Mouse (Mus musculus) intestine, embryonic 16.5 days (tissue): ENCODE measurements at regions not wholly inside any gene's neighbourhood (a gene's known extent, or its start where the extent isn't known, plus 50 kb on each side); places are given as distances from the start of the nearest gene placed in this dataset.
A peak's percentile ranks its signal among the peaks of the same experiment; 100 is the strongest.

Source experiments
- ATAC-seq: fragments of 200-750 bp; cut with Nextera tagmentation; 2 replicates; pipeline ENCODE4 v1.8.0; 2017; ENCODE audit warnings: moderate TSS enrichment, moderate library complexity
- H3K27ac ChIP-seq: fragments of 300-500 bp; sonication (generic); 2 replicates; pipeline ENCODE4 v1.5.1; 2014; ENCODE audit warnings: mild to moderate bottlenecking, low read length
- H3K27me3 ChIP-seq: fragments of 300-500 bp; sonication (generic); replicated peaks from 2 replicates; pipeline ENCODE4 v1.6.1; 2014; ENCODE audit warnings: low read length, control low read depth, mixed read lengths; ENCODE audit not compliant: control insufficient read depth, insufficient read depth
- H3K36me3 ChIP-seq: fragments of 300-500 bp; sonication (generic); 2 replicates; pipeline ENCODE4 v1.6.1; 2014; ENCODE audit warnings: low read length, control low read depth; ENCODE audit not compliant: control insufficient read depth, insufficient read depth
- H3K4me1 ChIP-seq: fragments of 300-500 bp; sonication (generic); 2 replicates; pipeline ENCODE4 v1.6.1; 2014; ENCODE audit warnings: low read length, control low read depth, mixed read lengths; ENCODE audit not compliant: control insufficient read depth, insufficient read depth
- H3K4me2 ChIP-seq: fragments of 300-500 bp; sonication (generic); 2 replicates; pipeline ENCODE4 v1.6.1; 2014; ENCODE audit warnings: low read depth, low read length, control low read depth
- H3K4me3 ChIP-seq: fragments of 300-500 bp; sonication (generic); 2 replicates; pipeline ENCODE4 v1.5.1; 2014; ENCODE audit warnings: mild to moderate bottlenecking, low read length
- H3K9ac ChIP-seq: fragments of 300-500 bp; sonication (generic); 2 replicates; pipeline ENCODE4 v1.6.1; 2014; ENCODE audit warnings: low read depth, low read length
- H3K9me3 ChIP-seq: fragments of 300-500 bp; sonication (generic); 2 replicates; pipeline ENCODE4 v1.6.1; 2016; ENCODE audit warnings: low read length, control low read depth; ENCODE audit not compliant: control insufficient read depth
- WGBS: fragments of 180-500 bp; shearing (Covaris S2); extraction: QIAGEN DNeasy Blood & Tissue Kit; methylation state at CpG from one replicate; pipeline ENCODE4 v1.1.7; 2014; 5-methylcytosine and 5-hydroxymethylcytosine counted together

- Histone ChIP-seq H3K27ac (no peak overlapping the region), H3K9me3 (no peaks in the 10 kb centered on the region; the same call in 1 of the 2 replicates), H3K9ac (no peak overlapping the region), H3K36me3 (no peaks in the 10 kb centered on the region), H3K27me3 (no peaks in the 10 kb centered on the region), H3K4me3 (no peak overlapping the region), H3K4me2 (no peak overlapping the region), H3K4me1 (no peaks in the 10 kb centered on the region)
- 68% methylated on average over 2 of the region's 2 CpGs for WGBS
- ATAC-seq: no peak
These were observed 97.7 kb upstream of the Kazn start for GRCm38 (mm10) chr4:142336943-142337342.

GRCm38 (mm10) chr4:142334084-142334483 is 94.9 kb upstream of the Kazn start:
- Histone ChIP-seq H3K36me3 (no peaks in the 10 kb centered on the region), H3K4me3 (no peak overlapping the region), H3K27ac (no peak overlapping the region), H3K9ac (no peak overlapping the region), H3K4me1 (no peaks in the 10 kb centered on the region), H3K27me3 (no peaks in the 10 kb centered on the region), H3K9me3 (no peaks in the 10 kb centered on the region; the same call in 1 of the 2 replicates), H3K4me2 (no peak overlapping the region)
- WGBS: 75% methylated on average over 7 of the region's 7 CpGs
- no peak for ATAC-seq

GRCm38 (mm10) chr4:142330599-142330998 is 91.4 kb upstream of the Kazn start:
- Histone ChIP-seq H3K4me3 (no peak overlapping the region), H3K27ac (no peak overlapping the region), H3K9me3 (peaks cover 4% of the 10 kb centered on the region; the same call in 1 of the 2 replicates), H3K4me2 (no peak overlapping the region), H3K4me1 (0 out of 2 replicates have a peak, but pooled peaks cover 4% of the 10 kb centered on the region), H3K27me3 (no peaks in the 10 kb centered on the region), H3K9ac (no peak overlapping the region), H3K36me3 (no peaks in the 10 kb centered on the region)
- 86% methylated on average over 3 of the region's 3 CpGs for WGBS
- no peak for ATAC-seq

- no peak for ATAC-seq
- Histone ChIP-seq H3K4me3 (no peak overlapping the region), H3K9ac (no peak overlapping the region), H3K27ac (no peak overlapping the region), H3K9me3 (peaks cover 4% of the 10 kb centered on the region; the same call in 1 of the 2 replicates), H3K27me3 (no peaks in the 10 kb centered on the region), H3K4me1 (0 out of 2 replicates have a peak, but pooled peaks cover 4% of the 10 kb centered on the region), H3K36me3 (no peaks in the 10 kb centered on the region), H3K4me2 (no peak overlapping the region)
- 93% methylated on average over 2 of the region's 2 CpGs for WGBS
These were observed 90.4 kb upstream of the Kazn start for GRCm38 (mm10) chr4:142329600-142329999.

GRCm38 (mm10) chr4:142326511-142326910 is 87.3 kb upstream of the Kazn start:
- no peak overlapping the region for H3K4me2 ChIP-seq
- H3K9me3 ChIP-seq: peaks cover 4% of the 10 kb centered on the region; the same call in 1 of the 2 replicates
- H3K4me3 ChIP-seq: no peak overlapping the region
- ATAC-seq: no peak
- WGBS: 69% methylated on average over 5 of the region's 5 CpGs
- no peak overlapping the region for H3K9ac ChIP-seq
- H3K4me1 ChIP-seq: peaks cover 5% of the 10 kb centered on the region; the same call in 1 of the 2 replicates
- H3K27me3 ChIP-seq: no peaks in the 10 kb centered on the region
- H3K27ac ChIP-seq: no peak overlapping the region; the same call in 1 of the 2 replicates
- no peaks in the 10 kb centered on the region for H3K36me3 ChIP-seq

GRCm38 (mm10) chr4:142321209-142321863 is 82.1 kb upstream of the Kazn start:
- WGBS: 44% methylated on average over 14 of the region's 14 CpGs
- no peaks in the 10 kb centered on the region for H3K9me3 ChIP-seq
- peak overlapping the region; percentile 21; the same call in 1 of the 2 replicates for H3K27ac ChIP-seq
- H3K4me1 ChIP-seq: peaks cover 3% of the 10 kb centered on the region; the same call in 1 of the 2 replicates
- no peaks in the 10 kb centered on the region for H3K27me3 ChIP-seq
- no peak overlapping the region for H3K9ac ChIP-seq
- H3K4me3 ChIP-seq: no peak overlapping the region
- no peaks in the 10 kb centered on the region for H3K36me3 ChIP-seq
- peak; percentile 59; the same call in 1 of the 2 replicates for ATAC-seq
- H3K4me2 ChIP-seq: no peak overlapping the region

GRCm38 (mm10) chr4:142310282-142310681 is 71.1 kb upstream of the Kazn start:
- Histone ChIP-seq H3K9ac (no peak overlapping the region), H3K4me1 (peaks cover 6% of the 10 kb centered on the region; the same call in 1 of the 2 replicates), H3K4me2 (no peak overlapping the region), H3K9me3 (no peaks in the 10 kb centered on the region), H3K4me3 (no peak overlapping the region), H3K27ac (no peak overlapping the region), H3K36me3 (0 out of 2 replicates have a peak, but pooled peaks cover 4% of the 10 kb centered on the region), H3K27me3 (no peaks in the 10 kb centered on the region)
- ATAC-seq: no peak
- WGBS: 91% methylated on average over 6 of the region's 6 CpGs

GRCm38 (mm10) chr4:142308271-142308670 is 69.1 kb upstream of the Kazn start:
- Histone ChIP-seq H3K9me3 (no peaks in the 10 kb centered on the region), H3K36me3 (0 out of 2 replicates have a peak, but pooled peaks cover 4% of the 10 kb centered on the region), H3K4me3 (no peak overlapping the region), H3K27me3 (no peaks in the 10 kb centered on the region), H3K4me2 (no peak overlapping the region), H3K27ac (no peak overlapping the region), H3K9ac (no peak overlapping the region), H3K4me1 (peaks cover 6% of the 10 kb centered on the region; the same call in 1 of the 2 replicates)
- 64% methylated on average over 7 of the region's 7 CpGs for WGBS
- no peak for ATAC-seq

- Histone ChIP-seq H3K27me3 (no peaks in the 10 kb centered on the region), H3K36me3 (0 out of 2 replicates have a peak, but pooled peaks cover 4% of the 10 kb centered on the region), H3K4me2 (no peak overlapping the region), H3K27ac (no peak overlapping the region), H3K4me1 (peaks cover 12% of the 10 kb centered on the region; the same call in 1 of the 2 replicates), H3K9ac (no peak overlapping the region), H3K4me3 (no peak overlapping the region), H3K9me3 (no peaks in the 10 kb centered on the region)
- ATAC-seq: 0 out of 2 replicates have a peak, but pooled peaks have one; percentile 55
- 31% methylated on average over 11 of the region's 11 CpGs for WGBS
These were observed 68.1 kb upstream of the Kazn start for GRCm38 (mm10) chr4:142307321-142307720.
